Mouse (Mus musculus) inflammation-experienced regulatory T-cells (primary cell): ENCODE data around the gene P3h1. TPM values are rescaled to one million over a fixed set of nuclear protein-coding genes. Genes with fewer than 3 reads are reported as not detected.

ENCODE experiments used
- polyA plus RNA-seq, 2 experiments: library from polyadenylated mRNA; unstranded; fragments of 100-300 nt; shearing (Covaris generic); gene quantifications; one replicate each; pipeline ENCODE4 v1.2.1; 2017

Gene P3h1
- 1 to 10 TPM; 2.3 to 3.5 TPM for polyA plus RNA-seq

GRCm38 (mm10) chr4:119232410-119233255, at the start of gene P3h1, which contains the start of gene AU022252:
P3h1 (plus strand) TSS chr4:119232915.
AU022252 (minus strand) TSS chr4:119232712.

GRCm38 (mm10) chr4:119189864-119190263, 42.9 kb upstream of the P3h1 start, which contains the start of gene Ermap:
Ermap (minus strand) TSS chr4:119190011.

GRCm38 (mm10) chr4:119194909-119195581, 37.7 kb upstream of the P3h1 start, which contains the start of gene Svbp:
Svbp (plus strand) TSS chr4:119195306.

GRCm38 (mm10) chr4:119218169-119218568, 14.5 kb upstream of the P3h1 start, which contains the start of gene Tmem269:
Tmem269 (minus strand) TSS chr4:119218217.

DNA sequence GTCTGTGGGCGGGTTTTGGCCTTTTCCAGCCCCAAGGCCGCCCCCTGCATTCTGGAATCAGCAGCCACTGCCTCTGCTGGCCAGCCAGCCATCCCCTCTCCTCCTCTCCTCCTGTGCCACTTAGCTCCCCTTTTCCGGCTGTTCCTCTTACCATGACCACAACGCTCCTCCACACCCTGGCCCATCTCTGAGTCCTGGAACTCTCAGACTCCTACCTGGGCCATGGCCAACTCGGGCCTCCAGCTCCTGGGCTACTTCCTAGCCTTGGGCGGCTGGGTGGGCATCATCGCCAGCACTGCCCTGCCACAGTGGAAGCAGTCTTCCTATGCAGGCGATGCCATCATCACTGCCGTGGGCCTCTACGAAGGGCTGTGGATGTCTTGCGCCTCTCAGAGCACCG, 22.6 kb downstream of the P3h1 start, which contains the start of gene Cldn19:
TSS of gene Cldn19 (plus strand) at position 64 of the 400 bp plus-strand sequence.

GRCm38 (mm10) chr4:119294415-119295133, 61.9 kb downstream of the P3h1 start, which contains the start of gene Ybx1:
Ybx1 (minus strand) TSS chr4:119294604.

Other genes with a start within 250 kb of the P3h1 start
- gene Slc2a1, start 124.2 kb upstream of the P3h1 start, polyA plus RNA-seq, result 10 to 100 TPM; 47.7 to 57.4 TPM
- gene Zfp691, start 58.7 kb upstream of the P3h1 start, polyA plus RNA-seq, result 1 to 10 TPM; 3.3 to 3.7 TPM
- 1 to 10 TPM in 1 of 2 experiments, under 1 TPM in 1; 0.46 to 6.2 TPM for gene Ermap, start 42.9 kb upstream of the P3h1 start, polyA plus RNA-seq
- 10 to 100 TPM; 59.6 to 65.9 TPM for gene Svbp, start 37.6 kb upstream of the P3h1 start, polyA plus RNA-seq
- gene Tmem269, start 14.7 kb upstream of the P3h1 start, polyA plus RNA-seq, result under 1 TPM in 1 of 2 experiments, not detected in 1; 0.24 TPM
- 10 to 100 TPM; 14.2 to 20.5 TPM for gene AU022252, start 203 bp upstream of the P3h1 start, polyA plus RNA-seq
- under 1 TPM in 1 of 2 experiments, not detected in 1; 0.42 TPM for gene Cldn19, start 22.5 kb downstream of the P3h1 start, polyA plus RNA-seq
- gene Ybx1, start 61.7 kb downstream of the P3h1 start, polyA plus RNA-seq, result 100 to 1,000 TPM; 412 to 447 TPM
- 10 to 100 TPM; 33.5 to 41.9 TPM for gene Ppih, start 87.6 kb downstream of the P3h1 start, polyA plus RNA-seq
- gene Ccdc30, start 182.6 kb downstream of the P3h1 start, polyA plus RNA-seq, result 1 to 10 TPM; 3.0 to 5.3 TPM
- gene Ppcs, start 189.5 kb downstream of the P3h1 start, polyA plus RNA-seq, result 10 to 100 TPM; 50.1 to 67.5 TPM
- gene Zmynd12, start 189.9 kb downstream of the P3h1 start, polyA plus RNA-seq, result under 1 TPM in 1 of 2 experiments, not detected in 1; 0.89 TPM